Mouse (Mus musculus) lung, adult 2 months (tissue): Measurements from ENCODE around the gene Hspb1.

ENCODE experiments used
- CTCF ChIP-seq: fragments of 200-500 bp; IDR thresholded peaks from 2 replicates; pipeline ENCODE4 v1.5.1; 2011; ENCODE audit warnings: mild to moderate bottlenecking, low read length, control low read depth; ENCODE audit not compliant: insufficient read depth
- POLR2A ChIP-seq: fragments of 200-500 bp; IDR thresholded peaks from 2 replicates; pipeline ENCODE4 v1.6.1; 2011; ENCODE audit warnings: low read depth, mild to moderate bottlenecking, control low read depth, low read length, borderline replicate concordance; ENCODE audit errors: extremely low read depth

DNA sequence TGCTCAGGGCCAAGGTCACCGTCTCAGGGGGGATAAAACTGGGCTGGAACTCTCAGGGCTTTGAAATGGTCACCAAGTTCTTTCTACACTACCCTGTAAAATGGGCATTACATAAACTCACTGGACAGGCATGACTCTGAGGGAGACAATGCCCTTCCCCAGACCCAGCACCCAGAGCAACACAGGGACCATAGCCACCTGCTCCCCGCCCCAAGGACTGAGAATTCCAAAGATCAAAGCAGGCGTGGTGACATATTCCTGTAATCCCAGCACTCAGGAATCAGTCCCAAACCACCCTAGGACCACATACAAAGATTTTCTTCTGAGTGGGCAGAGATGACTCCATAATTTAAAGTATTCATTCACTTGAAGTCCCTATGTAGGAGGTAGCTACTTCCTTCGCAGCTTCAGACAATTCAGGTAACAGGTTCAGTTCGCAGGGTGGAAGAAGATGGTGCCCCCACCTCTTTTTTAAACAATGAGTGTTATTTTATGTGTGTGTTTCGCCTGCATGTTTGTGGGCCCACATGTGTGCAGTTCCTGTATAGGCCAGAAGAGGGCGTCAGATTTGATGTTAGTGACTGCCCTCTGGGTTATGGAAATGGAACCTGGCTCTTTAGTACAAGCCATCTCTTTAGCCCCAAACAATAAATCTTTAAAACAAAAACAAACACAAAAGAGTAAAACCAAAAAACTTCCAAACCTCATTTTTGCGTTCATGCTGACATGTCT, 29.8 kb downstream of the Hspb1 start:
- no peak for TF ChIP-seq CTCF
- no peak for TF ChIP-seq POLR2A
